Mouse (Mus musculus) neutrophil, adult 59 days (primary cell): ENCODE measurements around the gene Sprr2i. TPM values are rescaled to one million over a fixed set of nuclear protein-coding genes. Genes with fewer than 3 reads are reported as not detected.

ENCODE experiments used
- total RNA-seq, 2 experiments: library from RNA; stranded (reverse); gene quantifications; 1 replicate in 1 of 2; 2 replicates in 1 of 2; pipeline ENCODE4 v1.2.4; 2023

Sprr2i gene
- total RNA-seq, result not detected

DNA sequence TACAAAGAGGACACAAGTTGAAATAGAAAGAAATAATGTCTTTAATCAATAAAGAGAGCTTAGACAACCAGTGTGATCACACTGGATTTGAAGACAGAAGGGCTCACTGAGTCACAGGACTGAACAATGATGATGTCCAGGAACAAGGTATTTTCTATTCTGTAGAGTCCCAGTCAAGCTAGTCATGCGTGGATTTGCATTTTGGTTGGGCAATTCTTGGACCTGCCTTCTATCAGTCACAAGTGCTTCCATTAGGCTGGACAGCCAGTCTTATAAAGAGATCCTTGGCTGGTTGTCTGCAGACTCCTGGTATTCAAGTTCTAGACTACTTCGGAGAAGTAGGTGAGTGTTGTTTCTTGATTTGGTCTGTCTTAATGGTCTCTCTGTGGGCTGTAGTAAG is at the start of gene Sprr2i:
Gene Sprr2i (plus strand): TSS at position 301 of the 400 bp plus-strand sequence.

DNA sequence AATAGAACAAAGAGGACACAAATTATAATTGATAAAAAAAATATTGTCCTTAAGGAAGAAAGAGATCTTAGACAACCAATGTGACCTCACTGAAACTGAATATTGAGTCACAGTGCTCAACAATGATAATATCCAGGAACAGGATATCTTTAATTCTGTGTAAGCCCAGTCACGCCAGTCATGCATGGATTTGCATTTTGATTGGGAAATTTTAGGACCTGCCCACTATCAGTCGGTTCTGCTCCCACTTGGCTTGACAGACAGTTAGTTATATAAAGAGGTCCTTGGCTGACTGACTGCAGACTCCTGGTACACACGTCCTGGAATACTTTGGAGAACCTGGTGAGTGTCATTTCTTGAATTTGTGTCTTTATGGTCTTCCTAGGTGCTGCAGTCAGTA is 42.9 kb upstream of the Sprr2i start, which contains the start of gene Sprr2f:
Gene Sprr2f (plus strand): TSS at position 301 of the 400 bp plus-strand sequence.

GRCm38 (mm10) chr3:92385385-92385784 is 22.4 kb upstream of the Sprr2i start, which contains the start of gene Sprr2h:
Sprr2h (plus strand) TSS chr3:92385685.

GRCm38 (mm10) chr3:92417782-92418181 is 10.0 kb downstream of the Sprr2i start, which contains the start of gene Sprr2j-ps:
Sprr2j-ps (plus strand) TSS chr3:92418082.

GRCm38 (mm10) chr3:92429323-92429722 is 21.5 kb downstream of the Sprr2i start, which contains the start of gene Gm9774:
Gm9774 (minus strand) TSS chr3:92429423.

DNA sequence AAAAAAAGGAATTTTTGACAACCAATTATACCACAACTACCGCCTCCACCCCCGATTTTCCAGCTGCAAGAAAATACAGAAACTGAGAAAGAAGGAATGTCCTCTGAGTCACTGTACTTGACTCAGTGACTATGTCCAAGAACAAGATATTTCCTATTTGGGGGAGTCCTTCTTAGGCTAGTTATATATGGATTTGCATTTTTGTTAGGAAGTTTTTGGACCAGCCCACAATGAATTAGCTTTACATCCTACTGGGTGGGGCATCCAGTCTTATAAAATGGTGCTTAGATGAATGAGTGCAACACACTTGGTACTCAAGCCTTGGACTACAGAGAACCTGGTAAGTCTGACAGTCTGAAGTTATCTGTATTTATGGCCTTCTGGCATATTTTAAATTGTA is 24.5 kb downstream of the Sprr2i start, which contains the start of gene Sprr2k:
Gene Sprr2k (plus strand): TSS at position 301 of the 400 bp plus-strand sequence.

GRCm38 (mm10) chr3:92438689-92439088 is 30.9 kb downstream of the Sprr2i start, which contains the start of gene Sprr1b:
Sprr1b (minus strand) TSS chr3:92438789.

GRCm38 (mm10) chr3:92458620-92459019 is 50.8 kb downstream of the Sprr2i start, which contains the start of gene Sprr3:
Sprr3 (minus strand) TSS chr3:92458720.

Other genes with a start within 250 kb of the Sprr2i start
- gene Sprr2a1, start 192.2 kb upstream of the Sprr2i start, total RNA-seq, result not detected
- not detected for gene Sprr2a2, start 192.1 kb upstream of the Sprr2i start, total RNA-seq
- not detected for gene Sprr2a3, start 122.6 kb upstream of the Sprr2i start, total RNA-seq
- not detected for gene Sprr2b, start 91.4 kb upstream of the Sprr2i start, total RNA-seq
- gene Sprr2d, start 68.9 kb upstream of the Sprr2i start, total RNA-seq, result not detected
- not detected for gene Sprr2e, start 55.8 kb upstream of the Sprr2i start, total RNA-seq
- gene Sprr2f, start 42.8 kb upstream of the Sprr2i start, total RNA-seq, result not detected
- not detected for gene Sprr2h, start 22.3 kb upstream of the Sprr2i start, total RNA-seq
- gene Sprr2j-ps, start 10.1 kb downstream of the Sprr2i start, total RNA-seq, result not detected
- 1 to 10 TPM in 1 of 2 experiments, under 1 TPM in 1; 0.66 to 1.4 TPM for gene Gm9774, start 21.4 kb downstream of the Sprr2i start, total RNA-seq
- not detected for gene Sprr2k, start 24.6 kb downstream of the Sprr2i start, total RNA-seq
- gene Sprr1b, start 30.8 kb downstream of the Sprr2i start, total RNA-seq, result not detected
- gene Sprr3, start 50.7 kb downstream of the Sprr2i start, total RNA-seq, result not detected
- not detected for gene Sprr1a, start 77.9 kb downstream of the Sprr2i start, total RNA-seq
- not detected for gene Sprr4, start 92.5 kb downstream of the Sprr2i start, total RNA-seq
- not detected for gene 2310046K23Rik, start 126.5 kb downstream of the Sprr2i start, total RNA-seq
- gene Ivl, start 165.7 kb downstream of the Sprr2i start, total RNA-seq, result not detected
- gene Smcp, start 181.0 kb downstream of the Sprr2i start, total RNA-seq, result not detected
- gene 2210017I01Rik, start 199.5 kb downstream of the Sprr2i start, total RNA-seq, result not detected
- not detected for gene Lce6a, start 213.7 kb downstream of the Sprr2i start, total RNA-seq
- not detected for gene Lce1a1, start 240.3 kb downstream of the Sprr2i start, total RNA-seq
- gene Lce1b, start 248.9 kb downstream of the Sprr2i start, total RNA-seq, result not detected